Mouse (Mus musculus) heart, embryonic 15.5 days (tissue): Measurements from ENCODE around the gene Abr. TPM values are rescaled to one million over a fixed set of nuclear protein-coding genes. Genes with fewer than 3 reads are reported as not detected.
A peak's percentile ranks its signal among the peaks of the same experiment; 100 is the strongest.

Source experiments
- ATAC-seq: fragments of 200-750 bp; cut with Nextera tagmentation; replicated peaks from 2 replicates; pipeline ENCODE4 v1.8.0; 2017; ENCODE audit warnings: low read depth, moderate TSS enrichment; ENCODE audit not compliant: insufficient number of reproducible peaks, insufficient read depth, low FRiP score
- H3K27ac ChIP-seq: fragments of 300-500 bp; sonication (generic); 2 replicates; pipeline ENCODE4 v1.5.1; 2015; ENCODE audit warnings: mild to moderate bottlenecking, inconsistent platforms
- H3K27me3 ChIP-seq: fragments of 300-500 bp; sonication (generic); 2 replicates; pipeline ENCODE4 v1.6.1; 2015; ENCODE audit warnings: inconsistent platforms
- H3K36me3 ChIP-seq: fragments of 300-500 bp; sonication (generic); 2 replicates; pipeline ENCODE4 v1.6.1; 2015; ENCODE audit warnings: mild to moderate bottlenecking, inconsistent platforms
- H3K4me1 ChIP-seq: fragments of 300-500 bp; sonication (generic); replicated peaks from 2 replicates; pipeline ENCODE4 v1.6.1; 2015; ENCODE audit warnings: inconsistent platforms
- H3K4me2 ChIP-seq: fragments of 300-500 bp; sonication (generic); 2 replicates; pipeline ENCODE4 v1.6.1; 2015; ENCODE audit warnings: inconsistent platforms, mild to moderate bottlenecking, moderate library complexity
- H3K4me3 ChIP-seq: fragments of 300-500 bp; sonication (generic); 2 replicates; pipeline ENCODE4 v1.5.1; 2015; ENCODE audit warnings: mild to moderate bottlenecking, inconsistent platforms
- H3K9ac ChIP-seq: fragments of 300-500 bp; sonication (generic); 2 replicates; pipeline ENCODE4 v1.6.1; 2015; ENCODE audit warnings: mild to moderate bottlenecking, inconsistent platforms
- H3K9me3 ChIP-seq: fragments of 300-500 bp; sonication (generic); replicated peaks from 2 replicates; pipeline ENCODE4 v1.6.1; 2016; ENCODE audit warnings: inconsistent platforms
- WGBS: fragments of 180-500 bp; shearing (Covaris S2); methylation state at CpG from one replicate; pipeline ENCODE4 v1.1.7; 2015; ENCODE audit warnings: mixed read lengths; 5-methylcytosine and 5-hydroxymethylcytosine counted together
- polyA plus RNA-seq: library from polyadenylated mRNA; unstranded; fragments of >200 nt; fragmentation: Nextera tagmentation; extraction: Ambion mirVana; gene quantifications from 2 replicates; pipeline ENCODE4 v1.2.1, GENCODE M21; 2015

Abr gene
- polyA plus RNA-seq, 1 experiment from 2014 or later: 19.9 TPM

DNA sequence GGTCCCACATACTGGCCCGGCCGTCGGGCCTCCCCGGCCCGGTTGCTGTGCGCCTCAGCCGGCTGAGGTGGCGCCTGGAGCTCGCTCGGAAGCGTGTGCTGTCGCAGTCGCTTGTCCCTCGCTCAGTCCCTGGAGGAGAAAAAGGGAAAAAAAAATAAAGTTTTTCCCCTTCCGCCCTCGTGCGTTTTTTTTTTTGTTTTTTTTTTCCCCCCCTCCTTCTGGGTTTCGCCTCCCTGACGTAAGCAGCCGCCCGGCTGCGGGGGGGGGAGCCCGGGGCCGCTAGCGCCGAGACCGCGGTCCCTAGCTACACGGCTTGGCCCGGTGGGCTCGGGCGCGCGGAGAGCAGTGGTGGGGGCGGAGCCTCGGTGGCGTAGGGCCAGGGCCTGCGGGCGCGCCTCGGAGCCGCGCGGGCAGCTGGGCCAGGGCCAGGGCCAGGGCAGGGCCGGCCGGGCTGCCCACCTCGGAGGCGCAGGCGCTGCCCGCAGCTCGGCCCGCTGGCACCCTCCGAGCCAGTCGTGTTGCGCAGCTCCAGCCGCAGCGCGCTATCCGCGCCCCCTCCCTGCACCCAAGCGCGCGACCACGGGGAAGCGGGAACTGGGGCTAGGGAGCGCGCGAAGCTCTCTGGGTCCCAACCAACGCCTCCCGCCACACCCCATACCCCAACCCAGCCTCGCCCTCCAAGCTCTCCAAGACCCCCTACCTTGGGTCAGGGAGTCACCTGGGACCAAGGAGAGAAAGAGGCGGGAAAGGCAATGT, 1.3 kb upstream of the Abr start:
- ATAC-seq: peak; percentile 69
- Histone ChIP-seq H3K36me3 (no peaks in the 10 kb centered on the region), H3K9ac (peak overlapping the region; percentile 64), H3K4me3 (peak overlapping the region; percentile 75), H3K4me2 (peak overlapping the region; percentile 100), H3K4me1 (peaks cover 19% of the 10 kb centered on the region), H3K9me3 (no peaks in the 10 kb centered on the region), H3K27me3 (peaks cover 32% of the 10 kb centered on the region), H3K27ac (peak overlapping the region; percentile 32; the same call in 1 of the 2 replicates)
- under 1% methylated on average over 68 of the region's 72 CpGs for WGBS

DNA sequence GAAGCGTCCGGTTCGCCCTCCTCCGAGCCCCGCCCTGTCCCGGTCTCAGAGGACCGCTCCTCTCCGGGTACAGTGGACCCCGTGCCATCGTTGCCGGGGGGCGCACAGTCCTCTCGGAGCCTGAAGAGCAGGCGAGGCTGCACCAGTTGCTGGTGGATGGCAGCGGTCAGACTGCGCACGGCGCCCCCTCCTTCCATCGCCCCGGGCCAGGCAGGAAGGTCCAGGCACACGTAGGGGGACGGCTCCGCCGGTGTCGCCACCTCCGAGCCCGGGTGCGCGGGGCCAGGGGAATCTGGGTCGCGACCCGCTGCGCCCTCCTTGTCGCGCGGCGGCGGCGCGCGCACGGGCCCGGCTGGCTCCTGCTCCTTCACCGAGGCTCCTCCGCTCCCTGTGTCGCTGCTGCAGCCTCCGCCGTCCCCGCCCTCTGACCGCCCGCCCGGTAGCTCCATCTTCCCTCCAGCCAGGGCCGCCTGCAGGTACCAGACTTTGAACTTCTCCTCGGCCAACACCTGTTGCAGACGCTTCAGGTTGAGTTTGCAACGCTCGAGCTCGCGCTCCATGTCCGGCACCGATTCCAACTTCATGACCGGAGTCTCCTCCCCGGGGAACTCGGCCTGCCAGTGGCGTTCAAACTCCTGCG, 572 bp upstream of the Abr start:
- H3K9ac ChIP-seq: peak overlapping the region; percentile 64
- peak overlapping the region; percentile 75 for H3K4me3 ChIP-seq
- no peaks in the 10 kb centered on the region for H3K9me3 ChIP-seq
- peak overlapping the region; percentile 100 for H3K4me2 ChIP-seq
- H3K27me3 ChIP-seq: peaks cover 32% of the 10 kb centered on the region
- H3K36me3 ChIP-seq: no peaks in the 10 kb centered on the region
- 0 out of 2 replicates have a peak, but pooled peaks have one; percentile 24 for ATAC-seq
- H3K4me1 ChIP-seq: peaks cover 16% of the 10 kb centered on the region
- WGBS: under 1% methylated on average over 65 of the region's 66 CpGs
- H3K27ac ChIP-seq: no peak overlapping the region

GRCm38 (mm10) chr11:76618134-76618533, 4.0 kb downstream of the Abr start:
- WGBS: 85% methylated on average over 6 of the region's 6 CpGs
- no peak for ATAC-seq
- H3K9me3 ChIP-seq: no peaks in the 10 kb centered on the region
- no peaks in the 10 kb centered on the region for H3K36me3 ChIP-seq
- no peak overlapping the region for H3K4me2 ChIP-seq
- no peak overlapping the region for H3K4me3 ChIP-seq
- no peak overlapping the region for H3K9ac ChIP-seq
- peaks cover 28% of the 10 kb centered on the region for H3K27me3 ChIP-seq
- no peak overlapping the region for H3K27ac ChIP-seq
- peaks cover 15% of the 10 kb centered on the region for H3K4me1 ChIP-seq

GRCm38 (mm10) chr11:76614246-76614645, 7.9 kb downstream of the Abr start:
- Histone ChIP-seq H3K4me2 (no peak overlapping the region), H3K36me3 (no peaks in the 10 kb centered on the region), H3K9me3 (no peaks in the 10 kb centered on the region), H3K4me1 (peaks cover 9% of the 10 kb centered on the region; the same call in 1 of the 2 replicates), H3K4me3 (no peak overlapping the region), H3K9ac (no peak overlapping the region), H3K27me3 (no peaks in the 10 kb centered on the region), H3K27ac (no peak overlapping the region)
- 59% methylated on average over 2 of the region's 2 CpGs for WGBS
- ATAC-seq: no peak

DNA sequence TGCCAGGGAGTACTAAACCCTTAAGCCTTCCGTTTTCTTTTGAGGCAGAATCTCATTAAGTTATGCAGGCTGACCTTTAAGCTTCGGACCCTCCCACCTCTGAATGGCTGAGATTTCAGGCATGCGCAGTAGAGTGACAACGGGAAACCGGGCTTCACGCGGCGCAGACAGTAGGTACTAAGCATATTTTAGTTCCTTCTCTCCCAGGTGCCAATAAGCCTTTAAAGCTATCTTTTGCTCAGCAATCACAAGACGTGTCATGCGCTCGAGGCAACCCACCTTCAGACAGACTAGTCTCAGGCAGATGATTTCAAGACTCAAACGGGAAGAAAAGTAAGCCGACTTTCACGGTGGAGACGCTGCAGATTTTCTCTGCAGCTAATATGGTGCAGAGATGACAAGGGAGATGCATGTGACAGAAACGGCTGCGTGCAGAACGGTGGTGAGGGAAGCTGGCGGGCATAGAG, 9.4 kb downstream of the Abr start:
- no peak; the same call in 1 of the 2 replicates for ATAC-seq
- Histone ChIP-seq H3K36me3 (no peaks in the 10 kb centered on the region), H3K4me3 (peak overlapping the region; percentile 54), H3K4me1 (peaks cover 9% of the 10 kb centered on the region; the same call in 1 of the 2 replicates), H3K27me3 (no peaks in the 10 kb centered on the region), H3K27ac (no peak overlapping the region), H3K9ac (peak overlapping the region; percentile 45), H3K9me3 (no peaks in the 10 kb centered on the region), H3K4me2 (peak overlapping the region; percentile 76)
- WGBS: under 1% methylated on average over 19 of the region's 19 CpGs

GRCm38 (mm10) chr11:76610948-76611347, 11.2 kb downstream of the Abr start:
- H3K4me3 ChIP-seq: no peak overlapping the region
- H3K27me3 ChIP-seq: no peaks in the 10 kb centered on the region
- H3K4me2 ChIP-seq: no peak overlapping the region
- H3K9ac ChIP-seq: no peak overlapping the region
- no peaks in the 10 kb centered on the region for H3K36me3 ChIP-seq
- no peak overlapping the region for H3K27ac ChIP-seq
- no peak for ATAC-seq
- H3K9me3 ChIP-seq: no peaks in the 10 kb centered on the region
- peaks cover 9% of the 10 kb centered on the region; the same call in 1 of the 2 replicates for H3K4me1 ChIP-seq

DNA sequence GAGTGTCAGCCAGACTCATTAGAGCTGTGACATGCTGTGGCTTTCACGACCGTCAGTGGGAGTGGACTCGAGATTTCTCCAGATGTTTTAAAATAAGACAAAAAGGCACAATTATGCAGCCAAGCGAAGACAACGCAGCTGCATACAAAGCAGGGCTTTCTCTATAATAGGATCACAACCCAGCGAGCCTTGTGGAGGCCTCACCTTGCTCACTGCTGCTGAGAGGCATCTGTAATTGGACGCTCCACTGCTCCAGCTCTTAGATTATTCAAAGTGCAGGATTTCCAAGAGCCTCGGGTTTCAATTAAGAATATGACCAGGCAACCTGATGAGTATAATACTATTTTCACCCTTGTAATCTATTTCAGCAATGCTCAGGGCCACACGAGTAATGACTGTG, 15.6 kb downstream of the Abr start:
- no peaks in the 10 kb centered on the region for H3K9me3 ChIP-seq
- no peak overlapping the region for H3K9ac ChIP-seq
- H3K27ac ChIP-seq: no peak overlapping the region
- no peaks in the 10 kb centered on the region for H3K27me3 ChIP-seq
- H3K4me1 ChIP-seq: no peaks in the 10 kb centered on the region
- no peak for ATAC-seq
- H3K4me3 ChIP-seq: no peak overlapping the region
- no peak overlapping the region for H3K4me2 ChIP-seq
- 77% methylated on average over 9 of the region's 9 CpGs for WGBS
- H3K36me3 ChIP-seq: no peaks in the 10 kb centered on the region

DNA sequence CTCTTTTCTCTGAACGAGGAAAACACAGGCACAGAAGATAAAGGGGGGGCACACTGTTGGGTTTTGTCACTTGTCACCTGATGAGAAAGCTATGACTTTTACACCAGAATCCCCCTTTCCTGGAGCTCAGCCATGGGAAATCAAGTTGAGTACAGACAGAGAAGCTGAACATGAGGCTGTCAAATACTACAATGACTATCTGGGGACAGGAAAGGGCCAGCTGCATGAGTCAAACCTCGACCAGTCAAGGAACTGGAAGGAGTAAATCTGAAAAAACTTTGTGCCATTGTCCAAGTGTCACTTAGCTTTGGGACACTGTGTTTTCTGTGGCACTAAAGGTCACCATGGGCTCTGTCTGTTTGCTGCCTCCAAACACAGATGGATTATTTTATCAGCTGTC, 22.9 kb downstream of the Abr start:
- Histone ChIP-seq H3K9me3 (no peaks in the 10 kb centered on the region), H3K4me3 (no peak overlapping the region), H3K9ac (no peak overlapping the region), H3K27me3 (no peaks in the 10 kb centered on the region), H3K36me3 (no peaks in the 10 kb centered on the region), H3K4me2 (no peak overlapping the region), H3K27ac (no peak overlapping the region), H3K4me1 (peaks cover 8% of the 10 kb centered on the region; the same call in 1 of the 2 replicates)
- ATAC-seq: no peak
- WGBS: 24% methylated on average over 2 of the region's 2 CpGs

GRCm38 (mm10) chr11:76598757-76599156, 23.4 kb downstream of the Abr start:
- Histone ChIP-seq H3K4me3 (no peak overlapping the region), H3K27me3 (no peaks in the 10 kb centered on the region), H3K9ac (no peak overlapping the region), H3K4me2 (no peak overlapping the region), H3K36me3 (no peaks in the 10 kb centered on the region), H3K4me1 (peaks cover 13% of the 10 kb centered on the region), H3K9me3 (no peaks in the 10 kb centered on the region), H3K27ac (no peak overlapping the region)
- WGBS: 66% methylated on average over 5 of the region's 5 CpGs
- no peak for ATAC-seq

DNA sequence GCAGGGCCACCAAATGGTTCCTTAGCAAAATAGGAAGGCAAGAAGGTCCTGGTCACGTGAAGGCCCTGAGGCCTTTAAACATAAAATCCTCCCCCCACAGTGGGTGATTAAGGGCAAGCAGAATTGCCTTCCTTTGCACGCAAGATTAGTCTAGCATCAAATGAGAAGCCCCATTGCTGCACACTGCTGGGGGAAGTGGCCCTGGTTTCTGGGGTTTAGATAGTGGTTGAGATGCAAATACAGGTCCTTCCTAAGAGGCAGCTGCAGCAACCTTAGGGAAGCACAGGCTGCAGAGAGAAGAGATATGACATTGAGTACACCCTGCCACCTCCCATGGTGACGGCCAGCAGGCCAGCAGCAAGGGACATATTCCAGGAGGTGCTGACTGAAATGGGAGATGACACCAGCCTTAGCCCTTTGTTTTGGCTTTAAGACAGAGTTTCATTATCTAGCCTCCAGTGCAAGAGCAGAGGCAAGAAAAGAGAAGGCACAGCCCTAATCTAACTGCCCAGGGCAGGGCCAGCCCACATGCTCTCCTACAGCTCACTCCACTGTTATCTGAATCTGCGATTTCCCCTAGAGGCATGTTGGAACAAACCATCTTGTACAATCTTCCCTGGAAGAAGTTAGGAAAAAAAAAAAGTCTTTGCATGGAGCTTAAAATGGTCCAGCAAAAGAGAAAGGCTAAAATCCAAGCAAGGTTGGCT, 28.3 kb downstream of the Abr start:
- peaks cover 11% of the 10 kb centered on the region for H3K4me1 ChIP-seq
- H3K9ac ChIP-seq: no peak overlapping the region
- 40% methylated on average over 4 of the region's 4 CpGs for WGBS
- no peak overlapping the region for H3K4me3 ChIP-seq
- H3K4me2 ChIP-seq: no peak overlapping the region
- no peak for ATAC-seq
- no peaks in the 10 kb centered on the region for H3K36me3 ChIP-seq
- no peaks in the 10 kb centered on the region for H3K27me3 ChIP-seq
- H3K9me3 ChIP-seq: no peaks in the 10 kb centered on the region
- no peak overlapping the region; the same call in 1 of the 2 replicates for H3K27ac ChIP-seq

GRCm38 (mm10) chr11:76589746-76590145, 32.4 kb downstream of the Abr start:
- Histone ChIP-seq H3K4me3 (no peak overlapping the region), H3K4me2 (no peak overlapping the region), H3K27ac (no peak overlapping the region), H3K9ac (no peak overlapping the region), H3K9me3 (no peaks in the 10 kb centered on the region), H3K27me3 (no peaks in the 10 kb centered on the region), H3K36me3 (no peaks in the 10 kb centered on the region), H3K4me1 (peaks cover 11% of the 10 kb centered on the region)
- WGBS: 73% methylated on average over 5 of the region's 5 CpGs
- no peak for ATAC-seq
